Mouse (Mus musculus) intestine, postnatal 0 days (tissue): Measurements from ENCODE around the gene Rpp25. TPM values are rescaled to one million over a fixed set of nuclear protein-coding genes. Genes with fewer than 3 reads are reported as not detected.

Experiments used
- ATAC-seq: fragments of 200-750 bp; cut with Nextera tagmentation; 2 replicates; pipeline ENCODE4 v1.8.0; 2017; ENCODE audit warnings: mild to moderate bottlenecking, moderate TSS enrichment, moderate library complexity
- H3K27ac ChIP-seq: fragments of 300-500 bp; sonication (generic); 2 replicates; pipeline ENCODE4 v1.5.1; 2014; ENCODE audit warnings: mild to moderate bottlenecking, low read depth, low read length, moderate library complexity
- H3K27me3 ChIP-seq: fragments of 300-500 bp; sonication (generic); replicated peaks from 2 replicates; pipeline ENCODE4 v1.6.1; 2014; ENCODE audit warnings: low read length, mixed read lengths; ENCODE audit not compliant: control insufficient read depth, insufficient read depth
- H3K36me3 ChIP-seq: fragments of 300-500 bp; sonication (generic); 2 replicates; pipeline ENCODE4 v1.6.1; 2014; ENCODE audit warnings: mild to moderate bottlenecking, moderate library complexity; ENCODE audit not compliant: control insufficient read depth, insufficient read depth
- H3K4me1 ChIP-seq: fragments of 300-500 bp; sonication (generic); replicated peaks from 2 replicates; pipeline ENCODE4 v1.6.1; 2014; ENCODE audit warnings: antibody characterized with exemption, low read length, mixed read lengths; ENCODE audit not compliant: control insufficient read depth, insufficient read depth
- H3K4me2 ChIP-seq: fragments of 300-500 bp; sonication (generic); replicated peaks from 2 replicates; pipeline ENCODE4 v1.6.1; 2014; ENCODE audit warnings: low read depth, mild to moderate bottlenecking, moderate library complexity
- H3K4me3 ChIP-seq: fragments of 300-500 bp; sonication (generic); 2 replicates; pipeline ENCODE4 v1.5.1; 2014; ENCODE audit warnings: low read depth, low read length
- H3K9ac ChIP-seq: fragments of 300-500 bp; sonication (generic); 2 replicates; pipeline ENCODE4 v1.6.1; 2014; ENCODE audit warnings: mild to moderate bottlenecking, low read depth, low read length
- H3K9me3 ChIP-seq: fragments of 300-500 bp; sonication (generic); 2 replicates; pipeline ENCODE4 v1.6.1; 2016; ENCODE audit warnings: mixed run types; ENCODE audit not compliant: control insufficient read depth
- CTCF ChIP-seq: sonication (generic); IDR thresholded peaks from 2 replicates; pipeline ENCODE4 v1.5.1; 2016; ENCODE audit warnings: low read depth, mild to moderate bottlenecking, control low read depth, antibody characterized with exemption, moderate library complexity
- WGBS: fragments of 180-500 bp; shearing (Covaris S2); extraction: QIAGEN DNeasy Blood & Tissue Kit; methylation state at CpG from one replicate; pipeline ENCODE4 v1.1.7; 2014; 5-methylcytosine and 5-hydroxymethylcytosine counted together
- polyA plus RNA-seq: library from polyadenylated mRNA; unstranded; fragments of >200 nt; fragmentation: Nextera tagmentation; extraction: Ambion mirVana; gene quantifications from 2 replicates; pipeline ENCODE4 v1.2.1, GENCODE M21; 2015

Rpp25 gene
- polyA plus RNA-seq, 1 experiment from 2014 or later: 3.2 TPM

- no peak overlapping the region for H3K4me2 ChIP-seq
- no peaks in the 10 kb centered on the region; the same call in 1 of the 2 replicates for H3K4me1 ChIP-seq
- no peak for TF ChIP-seq CTCF
- no peaks in the 10 kb centered on the region for H3K27me3 ChIP-seq
- no peak for ATAC-seq
- no peak overlapping the region for H3K4me3 ChIP-seq
- H3K9me3 ChIP-seq: no peaks in the 10 kb centered on the region
- no peaks in the 10 kb centered on the region for H3K36me3 ChIP-seq
- 67% methylated on average over 4 of the region's 4 CpGs for WGBS
- no peak overlapping the region for H3K9ac ChIP-seq
- no peak overlapping the region for H3K27ac ChIP-seq
Observed at GRCm38 (mm10) chr9:57468914-57469313, 34.9 kb upstream of the Rpp25 start.

GRCm38 (mm10) chr9:57485774-57486173, 18.1 kb upstream of the Rpp25 start:
- Histone ChIP-seq H3K4me1 (no peaks in the 10 kb centered on the region), H3K9ac (no peak overlapping the region), H3K4me3 (no peak overlapping the region), H3K27me3 (no peaks in the 10 kb centered on the region), H3K4me2 (no peak overlapping the region), H3K27ac (no peak overlapping the region), H3K36me3 (no peaks in the 10 kb centered on the region), H3K9me3 (no peaks in the 10 kb centered on the region)
- WGBS: 15% methylated on average over 7 of the region's 7 CpGs
- peak; percentile 98 for TF ChIP-seq CTCF
- ATAC-seq: no peak

GRCm38 (mm10) chr9:57487807-57488206, 16.0 kb upstream of the Rpp25 start:
- no peaks in the 10 kb centered on the region for H3K9me3 ChIP-seq
- no peaks in the 10 kb centered on the region for H3K27me3 ChIP-seq
- 69% methylated on average over 7 of the region's 7 CpGs for WGBS
- no peak for TF ChIP-seq CTCF
- no peaks in the 10 kb centered on the region for H3K36me3 ChIP-seq
- no peak overlapping the region for H3K27ac ChIP-seq
- no peak for ATAC-seq
- H3K4me1 ChIP-seq: no peaks in the 10 kb centered on the region
- H3K4me3 ChIP-seq: no peak overlapping the region
- no peak overlapping the region for H3K4me2 ChIP-seq
- H3K9ac ChIP-seq: no peak overlapping the region

DNA sequence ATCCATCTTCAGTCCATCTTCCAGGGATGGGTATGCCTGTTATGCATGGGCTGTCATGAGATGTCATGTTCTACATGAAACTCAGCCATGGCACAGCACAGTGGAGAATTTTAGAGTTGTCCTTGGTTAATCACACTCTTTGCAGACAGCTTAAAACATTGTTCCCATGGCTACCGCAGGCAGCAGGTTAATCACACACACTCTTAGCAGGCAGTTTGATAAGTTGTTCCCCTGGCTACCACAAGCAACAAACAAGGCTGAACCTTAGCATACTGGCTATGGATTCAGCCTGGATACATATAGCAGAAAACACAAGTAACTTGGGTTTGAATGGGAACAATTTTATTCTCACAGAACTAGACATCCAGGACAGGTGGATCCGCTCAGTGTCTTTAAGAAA, 10.3 kb upstream of the Rpp25 start:
- Histone ChIP-seq H3K4me2 (no peak overlapping the region), H3K27ac (no peak overlapping the region), H3K27me3 (no peaks in the 10 kb centered on the region), H3K36me3 (no peaks in the 10 kb centered on the region), H3K9ac (no peak overlapping the region), H3K4me1 (no peaks in the 10 kb centered on the region), H3K4me3 (no peak overlapping the region), H3K9me3 (no peaks in the 10 kb centered on the region)
- WGBS: 94% methylated on average over 2 of the region's 2 CpGs
- ATAC-seq: no peak
- TF ChIP-seq CTCF: no peak

- Histone ChIP-seq H3K9ac (no peak overlapping the region), H3K4me2 (no peak overlapping the region), H3K4me3 (no peak overlapping the region), H3K4me1 (no peaks in the 10 kb centered on the region), H3K27me3 (no peaks in the 10 kb centered on the region), H3K27ac (no peak overlapping the region), H3K9me3 (no peaks in the 10 kb centered on the region), H3K36me3 (no peaks in the 10 kb centered on the region)
- no peak for TF ChIP-seq CTCF
- ATAC-seq: no peak
Observed at GRCm38 (mm10) chr9:57494970-57495369, 8.9 kb upstream of the Rpp25 start.

DNA sequence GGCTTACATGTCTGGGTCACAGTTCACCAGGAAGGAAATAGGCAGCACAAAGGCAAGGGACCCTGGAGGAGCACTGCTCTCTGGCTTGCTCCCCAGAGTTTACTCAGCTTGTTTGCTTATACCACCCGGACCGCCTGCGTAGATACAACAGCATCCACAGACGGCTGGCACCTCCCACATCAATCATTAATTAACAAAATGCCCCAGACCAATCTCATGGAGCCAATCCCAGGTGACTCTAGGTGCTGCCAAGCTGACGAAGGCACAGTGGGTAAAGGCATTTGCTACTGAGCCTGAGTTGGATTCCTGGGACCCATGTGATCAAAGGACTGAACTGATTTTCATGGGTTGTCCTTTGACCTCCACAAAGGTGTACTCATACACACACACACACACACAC, 6.6 kb upstream of the Rpp25 start:
- Histone ChIP-seq H3K27me3 (peaks cover 20% of the 10 kb centered on the region), H3K4me1 (no peaks in the 10 kb centered on the region), H3K4me3 (no peak overlapping the region), H3K36me3 (no peaks in the 10 kb centered on the region), H3K27ac (no peak overlapping the region), H3K4me2 (no peak overlapping the region), H3K9me3 (no peaks in the 10 kb centered on the region), H3K9ac (no peak overlapping the region)
- ATAC-seq: no peak
- WGBS: 41% methylated on average over 5 of the region's 5 CpGs
- TF ChIP-seq CTCF: no peak

DNA sequence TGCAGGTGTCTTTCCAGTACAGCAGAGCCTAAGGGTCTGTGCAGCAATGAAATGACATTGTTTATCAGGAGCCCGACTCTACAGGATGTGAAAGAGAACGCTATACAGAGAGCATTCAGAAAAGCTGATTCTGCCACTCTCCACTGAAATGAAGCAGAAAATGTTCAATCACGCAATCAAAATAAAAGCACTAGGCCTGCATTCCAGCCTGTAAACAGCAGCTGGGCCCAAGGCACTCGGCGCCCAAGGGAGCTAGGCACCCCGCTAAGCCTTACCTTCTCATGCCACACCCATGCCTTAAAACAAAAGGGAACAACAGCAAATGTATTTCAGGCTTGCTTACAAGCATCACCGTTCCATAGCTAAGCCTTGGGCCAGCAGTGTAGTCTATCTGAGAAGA, 5.3 kb upstream of the Rpp25 start:
- H3K4me2 ChIP-seq: no peak overlapping the region
- H3K36me3 ChIP-seq: no peaks in the 10 kb centered on the region
- H3K27me3 ChIP-seq: peaks cover 32% of the 10 kb centered on the region
- H3K4me1 ChIP-seq: no peaks in the 10 kb centered on the region
- no peaks in the 10 kb centered on the region for H3K9me3 ChIP-seq
- no peak overlapping the region for H3K9ac ChIP-seq
- WGBS: 65% methylated on average over 7 of the region's 7 CpGs
- TF ChIP-seq CTCF: no peak
- ATAC-seq: no peak
- H3K4me3 ChIP-seq: no peak overlapping the region
- H3K27ac ChIP-seq: no peak overlapping the region
